Comparison of ENCODE assay signal across 10 mouse cellular contexts in genomic region chr19:19108596-19109381, GRCm38 (mm10). TPM values are rescaled to one million over a fixed set of nuclear protein-coding genes. Genes with fewer than 3 reads are reported as not detected.
DNase-seq lines count a peak whose midpoint lies in the region; ATAC-seq and TF ChIP-seq lines count a peak whose summit lies in the region.
"Had no signal": no experiment of that assay in that cellular context is flagged by ENCODE, and none has a peak within 500 bp of the region (broad histone marks: within the 10 kb centered on the region; RNA-seq: fewer than 3 reads in every experiment).

No protein-coding gene starts in this region.

- no peak for DNase-seq in lung, adult 2 months
- DNase-seq in forebrain, embryonic 11.5 days (ENCODE audit: low spot score) = no peak
- peak; percentile 62 for DNase-seq in retina, embryonic 14.5 days (ENCODE audit: low spot score)
- DNase-seq in cerebellum, postnatal 10 days = no peak
- no peak for DNase-seq in layer of hippocampus, adult 9-11 months
- DNase-seq in cerebellum, adult 18-20 months = no peak

- H3K27me3 ChIP-seq in lung, embryonic 15.5 days = peaks cover 37% of the 10 kb centered on the region
- peaks cover 14% of the 10 kb centered on the region; the same call in 1 of the 2 replicates for H3K27me3 ChIP-seq in forebrain, embryonic 11.5 days (ENCODE audit: control insufficient read depth, insufficient read depth, low read length)
- peaks cover 18% of the 10 kb centered on the region for H3K27me3 ChIP-seq in intestine, postnatal 0 days (replicated peaks; ENCODE audit: control insufficient read depth, insufficient read depth, low read length)

- peak overlapping the region; percentile 93; the same call in 1 of the 2 replicates for H3K4me2 ChIP-seq in lung, embryonic 15.5 days
- H3K4me2 ChIP-seq in forebrain, embryonic 11.5 days (ENCODE audit: low read depth, low read length, severe bottlenecking) = no peak overlapping the region
- peak overlapping the region; percentile 13; the same call in 1 of the 2 replicates for H3K4me2 ChIP-seq in intestine, postnatal 0 days (replicated peaks; ENCODE audit: low read depth)

- no peak overlapping the region for H3K4me3 ChIP-seq in lung, embryonic 15.5 days
- no peak overlapping the region for H3K4me3 ChIP-seq in lung, adult 2 months (replicated peaks; ENCODE audit: extremely low read depth, low read depth, low read length)
- peak overlapping the region; percentile 48; the same call in 1 of the 2 replicates for H3K4me3 ChIP-seq in forebrain, embryonic 11.5 days (ENCODE audit: low read depth, low read length)
- H3K4me3 ChIP-seq in intestine, postnatal 0 days (ENCODE audit: low read depth, low read length) = no peak overlapping the region
- H3K4me3 ChIP-seq: erythroblast, embryonic 14.5 days had no signal

- TF ChIP-seq CTCF in lung, adult 2 months (IDR thresholded peaks at IDR 0.05; ENCODE audit: insufficient read depth, low read length) = no peak
- no peak for TF ChIP-seq CTCF in intestine, postnatal 0 days (IDR thresholded peaks at IDR 0.05; ENCODE audit: low read depth)

- no peak for ATAC-seq in lung, embryonic 15.5 days (ENCODE audit: borderline replicate concordance, extremely low read depth, low FRiP score, low TSS enrichment)
- no peak for ATAC-seq in forebrain, embryonic 11.5 days (replicated peaks; ENCODE audit: low FRiP score)
- no peak for ATAC-seq in intestine, postnatal 0 days

- H3K9me3 ChIP-seq in lung, embryonic 15.5 days = no peaks in the 10 kb centered on the region
- H3K9me3 ChIP-seq in forebrain, embryonic 11.5 days (ENCODE audit: control insufficient read depth, low read length) = no peaks in the 10 kb centered on the region
- H3K9me3 ChIP-seq in intestine, postnatal 0 days (ENCODE audit: control insufficient read depth) = no peaks in the 10 kb centered on the region
- H3K9me3 ChIP-seq: stomach, embryonic 15.5 days had no signal

- H3K27ac ChIP-seq in lung, embryonic 15.5 days = no peak overlapping the region
- no peak overlapping the region for H3K27ac ChIP-seq in forebrain, embryonic 11.5 days (ENCODE audit: low read depth, low read length)
- no peak overlapping the region for H3K27ac ChIP-seq in intestine, postnatal 0 days (ENCODE audit: low read depth, low read length)
- H3K27ac ChIP-seq: stomach, embryonic 15.5 days had no signal

- no peaks in the 10 kb centered on the region for H3K36me3 ChIP-seq in lung, embryonic 15.5 days
- H3K36me3 ChIP-seq in forebrain, embryonic 11.5 days (ENCODE audit: control insufficient read depth, insufficient read depth, low read length) = no peaks in the 10 kb centered on the region
- no peaks in the 10 kb centered on the region for H3K36me3 ChIP-seq in intestine, postnatal 0 days (ENCODE audit: control insufficient read depth, insufficient read depth)
- H3K36me3 ChIP-seq: stomach, embryonic 15.5 days had no signal

- H3K9ac ChIP-seq in lung, embryonic 15.5 days = no peak overlapping the region
- no peak overlapping the region for H3K9ac ChIP-seq in forebrain, embryonic 11.5 days (ENCODE audit: low read length)
- no peak overlapping the region for H3K9ac ChIP-seq in intestine, postnatal 0 days (ENCODE audit: low read depth, low read length)
- H3K9ac ChIP-seq: stomach, embryonic 15.5 days had no signal

- 40% methylated on average over 13 of the region's 13 CpGs for WGBS in lung, embryonic 15.5 days
- 48% methylated on average over 13 of the region's 13 CpGs for WGBS in lung, adult 2 months
- 30% methylated on average over 13 of the region's 13 CpGs for WGBS in forebrain, embryonic 11.5 days
- WGBS in intestine, postnatal 0 days = 48% methylated on average over 13 of the region's 13 CpGs

- peaks cover 11% of the 10 kb centered on the region; the same call in 1 of the 2 replicates for H3K4me1 ChIP-seq in lung, embryonic 15.5 days
- no peaks in the 10 kb centered on the region for H3K4me1 ChIP-seq in lung, adult 2 months (ENCODE audit: control insufficient read depth, insufficient read depth, low read length)
- H3K4me1 ChIP-seq in forebrain, embryonic 11.5 days (replicated peaks; ENCODE audit: control insufficient read depth, insufficient read depth, low read length) = no peaks in the 10 kb centered on the region; the same call in 1 of the 2 replicates
- peaks cover 4% of the 10 kb centered on the region; the same call in 1 of the 2 replicates for H3K4me1 ChIP-seq in intestine, postnatal 0 days (replicated peaks; ENCODE audit: control insufficient read depth, insufficient read depth, low read length)

- TF ChIP-seq POLR2A in lung, adult 2 months (IDR thresholded peaks at IDR 0.05; ENCODE audit: borderline replicate concordance, extremely low read depth, low read depth, low read length) = no peak

RNA-seq across cellular contexts. Expression of gene Rorb, which starts 2.2 kb away (rescaled TPM):
- 1.8 and 1.9 TPM in 2 replicates for polyA plus RNA-seq in lung, embryonic 15.5 days (2015; fragmentation: Nextera tagmentation; extraction: Ambion mirVana)
- 0.06 TPM in 1 of 2 replicates, not detected in the other for polyA plus RNA-seq in lung, adult 2 months (2012; rRNA removed)
- 4.2 and 4.4 TPM in 2 replicates for polyA plus RNA-seq in forebrain, embryonic 11.5 days (2014; fragmentation: Nextera tagmentation; extraction: Ambion mirVana)
- polyA plus RNA-seq in intestine, postnatal 0 days (2015; fragmentation: Nextera tagmentation; extraction: Ambion mirVana) = 0.12 and 0.17 TPM in 2 replicates
- polyA plus RNA-seq: erythroblast, embryonic 14.5 days had no signal
